Mouse (Mus musculus): Measurements from ENCODE around the gene Irgc1. TPM values are rescaled to one million over a fixed set of nuclear protein-coding genes. Genes with fewer than 3 reads are reported as not detected.
"Not testable (repeated sequence)": the region's sequence is repeated elsewhere in the genome, so short reads cannot be mapped to it uniquely, and the experiment has no call there.

The Irgc1 gene
- polyA plus RNA-seq, 1 experiment = not detected

DNA sequence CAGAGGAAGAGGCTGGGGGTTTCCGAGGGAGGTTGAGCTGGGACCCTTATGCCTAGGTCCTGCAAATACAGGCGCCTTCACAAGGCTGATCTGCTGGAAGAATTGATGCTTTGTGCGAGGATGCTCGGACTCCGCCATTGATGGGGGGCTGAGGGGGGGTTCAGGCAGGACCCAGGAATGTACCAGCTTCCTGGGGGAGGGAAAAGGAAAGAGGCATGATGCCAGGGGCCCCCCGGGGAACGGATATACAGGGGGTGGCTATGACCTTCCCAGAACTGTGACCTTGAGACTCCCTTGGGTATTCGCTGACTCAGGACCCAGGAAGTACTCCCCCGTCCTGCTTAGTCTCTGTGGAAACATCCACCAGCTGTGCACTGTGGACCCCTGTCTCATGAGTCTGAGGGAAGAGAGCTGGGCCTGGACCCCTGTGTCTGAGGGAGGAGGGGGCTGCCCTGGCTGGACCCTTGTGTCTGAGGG lies 34.6 kb upstream of the Irgc1 start:
- TF ChIP-seq EP300 (IDR thresholded peaks at IDR 0.05; ENCODE audit: insufficient read depth, low read depth, low read length) (no peak), POLR2A (IDR thresholded peaks at IDR 0.05; ENCODE audit: insufficient read depth, low read length) (no peak), CTCF (IDR thresholded peaks at IDR 0.05; ENCODE audit: low read depth, low read length) (no peak)
- H3K9ac ChIP-seq (ENCODE audit: low read depth, poor library complexity, severe bottlenecking) = no peak overlapping the region
- no peak overlapping the region for H3K4me3 ChIP-seq (ENCODE audit: low read depth, low read length)
- peaks cover 2% of the 10 kb centered on the region for H3K4me1 ChIP-seq (ENCODE audit: control insufficient read depth, insufficient read depth, low read length)
- H3K9me3 ChIP-seq (replicated peaks; ENCODE audit: control insufficient read depth, insufficient read depth, low read length, poor library complexity, severe bottlenecking) = no peaks in the 10 kb centered on the region
- peaks cover 8% of the 10 kb centered on the region for H3K27me3 ChIP-seq (ENCODE audit: control insufficient read depth, insufficient read depth, low read length, poor library complexity, severe bottlenecking)
- H3K27ac ChIP-seq (ENCODE audit: insufficient read depth, low read length) = no peak overlapping the region
- no peaks in the 10 kb centered on the region for H3K36me3 ChIP-seq (ENCODE audit: control insufficient read depth, insufficient read depth, low read length, poor library complexity, severe bottlenecking)

DNA sequence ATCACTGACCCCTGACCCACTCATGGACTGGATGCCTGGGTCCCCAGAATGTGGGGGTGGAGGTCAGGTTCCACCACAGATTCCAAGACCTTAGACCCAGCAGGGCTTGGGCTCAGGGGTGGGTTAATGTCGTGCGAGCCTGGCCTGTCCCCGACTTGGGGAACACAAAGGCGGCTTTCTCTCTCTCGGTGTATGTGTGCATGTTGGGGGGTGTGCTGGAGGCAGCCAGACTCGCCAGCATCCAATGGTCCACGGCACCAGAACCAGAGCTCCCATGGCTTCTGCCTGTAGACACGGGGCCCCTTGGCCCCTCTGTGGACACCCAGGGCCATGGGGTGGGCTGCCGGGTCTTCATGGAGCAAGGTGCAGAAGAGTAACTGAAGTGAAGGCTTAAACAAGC lies 33.4 kb upstream of the Irgc1 start:
- H3K4me1 ChIP-seq (ENCODE audit: control insufficient read depth, insufficient read depth, low read length) = peaks cover 2% of the 10 kb centered on the region
- no peaks in the 10 kb centered on the region for H3K9me3 ChIP-seq (replicated peaks; ENCODE audit: control insufficient read depth, insufficient read depth, low read length, poor library complexity, severe bottlenecking)
- TF ChIP-seq CTCF (IDR thresholded peaks at IDR 0.05; ENCODE audit: low read depth, low read length) = no peak
- TF ChIP-seq EP300 (IDR thresholded peaks at IDR 0.05; ENCODE audit: insufficient read depth, low read depth, low read length) = no peak
- no peak for TF ChIP-seq POLR2A (IDR thresholded peaks at IDR 0.05; ENCODE audit: insufficient read depth, low read length)
- H3K9ac ChIP-seq (ENCODE audit: low read depth, poor library complexity, severe bottlenecking) = no peak overlapping the region
- H3K36me3 ChIP-seq (ENCODE audit: control insufficient read depth, insufficient read depth, low read length, poor library complexity, severe bottlenecking) = no peaks in the 10 kb centered on the region
- H3K27me3 ChIP-seq (ENCODE audit: control insufficient read depth, insufficient read depth, low read length, poor library complexity, severe bottlenecking) = peaks cover 8% of the 10 kb centered on the region
- H3K27ac ChIP-seq (ENCODE audit: insufficient read depth, low read length) = no peak overlapping the region
- H3K4me3 ChIP-seq (ENCODE audit: low read depth, low read length) = no peak overlapping the region

- not testable (repeated sequence) for H3K27me3 ChIP-seq (ENCODE audit: control insufficient read depth, insufficient read depth, low read length, poor library complexity, severe bottlenecking); H3K4me3 ChIP-seq (ENCODE audit: low read depth, low read length); H3K4me1 ChIP-seq (ENCODE audit: control insufficient read depth, insufficient read depth, low read length); H3K9ac ChIP-seq (ENCODE audit: low read depth, poor library complexity, severe bottlenecking); H3K27ac ChIP-seq (ENCODE audit: insufficient read depth, low read length); H3K36me3 ChIP-seq (ENCODE audit: control insufficient read depth, insufficient read depth, low read length, poor library complexity, severe bottlenecking); H3K9me3 ChIP-seq (replicated peaks; ENCODE audit: control insufficient read depth, insufficient read depth, low read length, poor library complexity, severe bottlenecking)
These were observed 31.2 kb upstream of the Irgc1 start for GRCm38 (mm10) chr7:24483291-24483690.

DNA sequence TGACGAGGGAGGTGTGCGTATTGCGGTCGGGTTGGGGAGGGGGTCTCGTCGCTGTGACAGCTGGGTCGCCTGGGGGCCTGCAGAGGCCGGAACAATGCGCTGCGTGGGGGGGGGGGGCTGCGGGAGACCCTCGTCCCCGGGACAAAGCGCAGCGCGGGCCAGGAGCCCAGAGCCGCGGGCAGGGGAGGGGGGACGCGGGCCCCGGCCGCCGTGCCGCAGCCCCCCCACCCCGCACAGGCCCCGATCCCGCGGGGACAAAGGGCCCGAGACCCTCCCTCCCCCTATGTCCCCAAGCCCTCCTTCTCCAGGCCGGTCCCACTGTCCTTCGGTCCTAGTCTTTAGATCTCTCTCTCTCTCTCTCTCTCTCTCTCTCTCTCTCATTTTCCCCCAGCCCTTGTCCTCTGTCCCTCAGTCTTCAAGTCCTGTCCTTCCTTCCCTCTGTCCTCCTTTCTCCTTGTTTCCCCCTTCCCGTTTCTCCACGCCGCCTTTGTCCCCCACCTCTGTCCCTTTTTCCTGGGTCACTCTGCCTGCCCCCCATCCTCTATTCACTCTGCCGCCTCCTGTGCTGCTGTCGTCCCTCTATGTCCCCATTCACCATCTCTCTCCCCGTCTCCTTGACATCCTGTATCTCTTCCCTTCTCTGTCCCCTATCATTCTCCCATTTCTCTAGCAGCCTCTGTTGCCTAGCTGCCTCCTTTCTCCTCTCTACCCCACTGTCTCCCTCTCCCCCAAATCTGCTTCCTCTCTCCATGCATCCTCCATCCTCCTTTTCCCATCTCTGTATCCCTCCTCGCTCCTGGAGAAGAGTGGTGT lies 30.3 kb upstream of the Irgc1 start:
- H3K4me3 ChIP-seq (ENCODE audit: low read depth, low read length) = peak overlapping the region; percentile 56
- peaks cover 8% of the 10 kb centered on the region for H3K27me3 ChIP-seq (ENCODE audit: control insufficient read depth, insufficient read depth, low read length, poor library complexity, severe bottlenecking)
- TF ChIP-seq EP300 (IDR thresholded peaks at IDR 0.05; ENCODE audit: insufficient read depth, low read depth, low read length) (no peak), CTCF (IDR thresholded peaks at IDR 0.05; ENCODE audit: low read depth, low read length) (no peak), POLR2A (IDR thresholded peaks at IDR 0.05; ENCODE audit: insufficient read depth, low read length) (no peak)
- H3K4me1 ChIP-seq (ENCODE audit: control insufficient read depth, insufficient read depth, low read length) = no peaks in the 10 kb centered on the region
- no peaks in the 10 kb centered on the region for H3K36me3 ChIP-seq (ENCODE audit: control insufficient read depth, insufficient read depth, low read length, poor library complexity, severe bottlenecking)
- no peaks in the 10 kb centered on the region for H3K9me3 ChIP-seq (replicated peaks; ENCODE audit: control insufficient read depth, insufficient read depth, low read length, poor library complexity, severe bottlenecking)
- peak overlapping the region; percentile 51 for H3K9ac ChIP-seq (ENCODE audit: low read depth, poor library complexity, severe bottlenecking)
- H3K27ac ChIP-seq (ENCODE audit: insufficient read depth, low read length) = no peak overlapping the region

DNA sequence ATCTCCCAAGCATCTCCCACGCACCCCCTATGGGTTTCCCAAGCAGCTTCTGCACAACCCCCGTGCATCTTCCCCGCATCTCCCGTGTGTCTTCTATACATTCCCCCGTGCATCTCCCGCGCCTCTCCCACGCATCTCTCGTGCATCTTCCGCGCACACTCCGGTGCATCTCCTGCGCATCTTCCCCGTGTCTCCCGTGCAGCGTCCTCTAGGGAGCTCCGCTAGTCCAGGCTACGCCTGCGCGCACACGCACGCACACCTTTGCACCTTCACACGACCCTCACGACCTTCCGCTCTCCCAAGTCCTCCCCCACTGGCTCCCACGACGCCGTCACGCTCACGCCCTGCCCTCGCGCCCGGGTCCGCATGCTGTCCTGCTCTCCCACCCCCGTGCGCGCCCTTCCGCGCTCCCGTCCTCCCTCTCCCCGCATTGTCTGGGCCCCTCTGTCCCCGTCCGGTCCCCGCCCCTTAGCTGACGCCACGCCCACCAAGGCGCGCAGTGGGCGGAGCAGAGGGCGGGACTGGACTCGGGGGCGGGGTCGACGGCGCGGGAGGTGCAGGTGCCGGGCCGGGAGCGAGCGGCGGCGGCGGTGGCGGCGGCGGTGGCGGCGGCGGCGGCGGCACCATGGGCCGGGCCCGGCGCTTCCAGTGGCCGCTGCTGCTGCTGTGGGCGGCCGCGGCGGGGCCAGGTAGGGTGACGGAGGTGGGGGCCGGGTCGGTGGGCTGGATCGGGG lies 29.5 kb upstream of the Irgc1 start, which contains the start of gene Cadm4:
Gene Cadm4, plus strand, starts transcription at position 550 of the 734 bp plus-strand sequence.
- no peak for TF ChIP-seq EP300 (IDR thresholded peaks at IDR 0.05; ENCODE audit: insufficient read depth, low read depth, low read length)
- TF ChIP-seq POLR2A (IDR thresholded peaks at IDR 0.05; ENCODE audit: insufficient read depth, low read length) = peak; percentile 38
- Histone ChIP-seq H3K9ac (ENCODE audit: low read depth, poor library complexity, severe bottlenecking) (peak within 1 kb of the TSS; percentile 51), H3K27ac (ENCODE audit: insufficient read depth, low read length) (no peak within 1 kb of the TSS), H3K4me3 (ENCODE audit: low read depth, low read length) (peak within 1 kb of the TSS; percentile 68), H3K27me3 (ENCODE audit: control insufficient read depth, insufficient read depth, low read length, poor library complexity, severe bottlenecking) (peaks cover 8% of the 10 kb centered on the region), H3K9me3 (replicated peaks; ENCODE audit: control insufficient read depth, insufficient read depth, low read length, poor library complexity, severe bottlenecking) (no peaks in the 10 kb centered on the region), H3K4me1 (ENCODE audit: control insufficient read depth, insufficient read depth, low read length) (no peaks in the 10 kb centered on the region), H3K36me3 (ENCODE audit: control insufficient read depth, insufficient read depth, low read length, poor library complexity, severe bottlenecking) (no peaks in the 10 kb centered on the region)

DNA sequence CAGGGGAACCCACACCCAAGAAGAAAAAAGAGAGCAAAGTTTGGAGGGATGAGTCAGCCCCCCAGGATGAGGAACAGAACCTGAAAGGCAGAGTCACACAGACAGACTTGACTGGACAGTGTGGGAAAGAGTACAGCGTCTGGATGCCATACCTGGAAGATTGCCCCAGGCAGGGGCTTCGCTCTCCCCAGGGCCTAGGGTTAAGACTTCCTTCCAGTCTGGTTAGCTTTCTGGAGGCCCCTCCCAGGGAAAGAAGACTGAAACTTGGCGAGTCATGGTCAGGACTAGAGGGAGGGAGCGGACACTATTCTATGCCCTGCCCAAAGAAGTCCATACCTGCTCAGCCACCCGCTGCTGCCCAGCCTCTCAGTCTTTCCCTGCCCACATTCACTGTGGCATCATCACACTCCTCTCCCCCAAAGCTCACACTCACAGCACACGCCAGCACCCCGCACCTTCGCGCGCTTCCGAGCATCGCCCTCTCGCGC lies 28.9 kb upstream of the Irgc1 start:
- Histone ChIP-seq H3K36me3 (ENCODE audit: control insufficient read depth, insufficient read depth, low read length, poor library complexity, severe bottlenecking) (no peaks in the 10 kb centered on the region), H3K9ac (ENCODE audit: low read depth, poor library complexity, severe bottlenecking) (no peak overlapping the region), H3K4me1 (ENCODE audit: control insufficient read depth, insufficient read depth, low read length) (no peaks in the 10 kb centered on the region), H3K27ac (ENCODE audit: insufficient read depth, low read length) (no peak overlapping the region), H3K4me3 (ENCODE audit: low read depth, low read length) (peak overlapping the region; percentile 68), H3K9me3 (replicated peaks; ENCODE audit: control insufficient read depth, insufficient read depth, low read length, poor library complexity, severe bottlenecking) (no peaks in the 10 kb centered on the region), H3K27me3 (ENCODE audit: control insufficient read depth, insufficient read depth, low read length, poor library complexity, severe bottlenecking) (peaks cover 8% of the 10 kb centered on the region)
- TF ChIP-seq CTCF (IDR thresholded peaks at IDR 0.05; ENCODE audit: low read depth, low read length) (no peak), POLR2A (IDR thresholded peaks at IDR 0.05; ENCODE audit: insufficient read depth, low read length) (no peak), EP300 (IDR thresholded peaks at IDR 0.05; ENCODE audit: insufficient read depth, low read depth, low read length) (no peak)

Data from ES-Bruce4 (cell line).